Mouse (Mus musculus): ENCODE results near the gene Gnpat. TPM values are rescaled to one million over a fixed set of nuclear protein-coding genes. Genes with fewer than 3 reads are reported as not detected.
"Not testable (repeated sequence)": the region's sequence is repeated elsewhere in the genome, so short reads cannot be mapped to it uniquely, and the experiment has no call there.

The Gnpat gene
- polyA plus RNA-seq, 1 experiment, result 306 TPM

DNA sequence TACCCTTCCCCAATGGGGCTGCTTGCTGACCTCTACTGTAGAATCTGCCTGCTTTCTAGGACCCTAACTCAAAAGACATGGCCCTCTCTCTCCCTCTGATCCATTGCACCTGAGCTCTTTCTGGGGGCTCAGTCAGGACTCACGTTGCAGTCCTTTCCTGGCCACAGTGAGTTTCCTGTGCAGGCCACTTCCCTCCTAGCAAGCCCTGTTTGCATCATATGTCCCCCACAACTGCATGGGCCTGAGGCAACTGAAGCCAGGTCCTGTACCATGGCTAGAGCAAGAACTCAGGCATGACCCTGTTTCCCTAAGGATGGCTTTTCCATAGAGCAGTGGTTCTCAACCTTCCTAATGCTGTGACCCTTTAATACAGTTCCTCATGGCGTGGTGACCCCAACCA is 24.9 kb upstream of the Gnpat start:
- 88% methylated on average over 2 of the region's 2 CpGs for WGBS
- Histone ChIP-seq H3K4me3 (ENCODE audit: insufficient read depth, low read depth, low read length) (no peak overlapping the region), H3K4me1 (ENCODE audit: control insufficient read depth, insufficient read depth, low read length) (peaks cover 5% of the 10 kb centered on the region), H3K27ac (ENCODE audit: insufficient read depth, low read depth, low read length) (no peak overlapping the region)
- TF ChIP-seq CTCF (IDR thresholded peaks at IDR 0.05; ENCODE audit: insufficient read depth, low read depth, low read length) (no peak), POLR2A (IDR thresholded peaks at IDR 0.05; ENCODE audit: insufficient read depth, low read depth, low read length) (no peak)

DNA sequence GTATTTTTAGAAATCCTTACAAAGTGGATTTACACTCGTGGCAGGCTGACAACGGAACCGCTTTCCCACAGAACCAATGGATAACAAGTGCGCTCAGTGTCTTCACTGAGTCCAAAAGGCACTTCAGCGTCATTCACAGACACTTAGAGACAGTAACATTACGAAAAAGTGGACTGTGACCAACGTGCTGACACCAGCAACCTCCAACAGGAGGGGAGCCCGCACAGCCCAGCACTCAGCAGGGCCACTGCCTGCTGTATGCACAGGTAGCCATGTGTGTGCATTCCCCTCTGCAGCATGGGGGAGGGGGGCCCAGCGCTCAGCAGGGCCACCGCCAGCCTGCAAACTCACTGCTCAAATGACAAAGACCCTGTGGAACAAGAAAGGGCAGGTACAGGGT is 23.5 kb upstream of the Gnpat start:
- no peak overlapping the region for H3K27ac ChIP-seq (ENCODE audit: insufficient read depth, low read depth, low read length)
- WGBS, result 91% methylated on average over 10 of the region's 10 CpGs
- H3K4me3 ChIP-seq (ENCODE audit: insufficient read depth, low read depth, low read length), result no peak overlapping the region
- no peaks in the 10 kb centered on the region for H3K4me1 ChIP-seq (ENCODE audit: control insufficient read depth, insufficient read depth, low read length)
- TF ChIP-seq CTCF (IDR thresholded peaks at IDR 0.05; ENCODE audit: insufficient read depth, low read depth, low read length), result no peak
- TF ChIP-seq POLR2A (IDR thresholded peaks at IDR 0.05; ENCODE audit: insufficient read depth, low read depth, low read length), result no peak

DNA sequence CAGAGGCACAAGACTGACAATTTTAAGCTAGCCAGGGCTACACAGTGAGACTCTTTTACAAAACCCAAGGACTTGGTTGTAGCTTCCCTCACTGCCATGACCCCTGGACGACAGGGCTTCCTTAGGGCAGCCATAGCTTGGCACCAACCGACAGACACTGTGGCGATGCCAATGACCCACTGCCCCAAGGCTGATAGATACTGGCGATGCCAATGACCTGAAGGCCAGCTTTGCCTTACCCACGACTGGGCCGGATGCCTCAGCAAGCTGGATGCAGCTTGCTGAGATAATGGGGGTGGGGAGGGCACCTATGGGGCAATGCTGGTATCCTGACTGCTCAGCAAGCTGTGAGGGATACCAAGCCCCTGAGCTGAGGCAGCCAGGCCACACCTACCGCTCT is 21.9 kb upstream of the Gnpat start:
- Histone ChIP-seq H3K4me3 (ENCODE audit: insufficient read depth, low read depth, low read length) (no peak overlapping the region), H3K27ac (ENCODE audit: insufficient read depth, low read depth, low read length) (no peak overlapping the region), H3K4me1 (ENCODE audit: control insufficient read depth, insufficient read depth, low read length) (no peaks in the 10 kb centered on the region)
- TF ChIP-seq POLR2A (IDR thresholded peaks at IDR 0.05; ENCODE audit: insufficient read depth, low read depth, low read length) (no peak), CTCF (IDR thresholded peaks at IDR 0.05; ENCODE audit: insufficient read depth, low read depth, low read length) (no peak)
- 95% methylated on average over 7 of the region's 7 CpGs for WGBS

DNA sequence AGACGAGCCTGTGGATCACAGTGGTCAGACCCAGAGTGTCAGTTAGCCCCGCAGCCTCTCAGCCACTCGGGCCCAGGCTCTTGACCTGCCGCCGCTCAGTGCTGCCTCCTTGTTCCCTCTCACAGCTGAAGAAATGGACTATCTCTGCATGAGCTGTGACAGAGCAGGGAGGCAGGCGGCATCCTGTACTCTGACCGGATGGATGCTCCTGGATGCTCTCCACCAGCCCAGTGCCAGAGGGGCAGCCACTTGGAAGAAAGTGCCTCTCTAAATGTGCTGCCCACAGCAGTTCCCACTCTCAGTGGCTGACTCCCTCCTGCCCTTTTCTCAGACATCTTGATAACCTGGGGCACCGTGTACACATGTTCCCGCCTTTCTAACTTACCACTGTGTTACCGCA is 21.1 kb upstream of the Gnpat start:
- no peaks in the 10 kb centered on the region for H3K4me1 ChIP-seq (ENCODE audit: control insufficient read depth, insufficient read depth, low read length)
- no peak for TF ChIP-seq POLR2A (IDR thresholded peaks at IDR 0.05; ENCODE audit: insufficient read depth, low read depth, low read length)
- TF ChIP-seq CTCF (IDR thresholded peaks at IDR 0.05; ENCODE audit: insufficient read depth, low read depth, low read length), result no peak
- H3K27ac ChIP-seq (ENCODE audit: insufficient read depth, low read depth, low read length), result no peak overlapping the region
- H3K4me3 ChIP-seq (ENCODE audit: insufficient read depth, low read depth, low read length), result no peak overlapping the region
- WGBS, result 91% methylated on average over 10 of the region's 10 CpGs

DNA sequence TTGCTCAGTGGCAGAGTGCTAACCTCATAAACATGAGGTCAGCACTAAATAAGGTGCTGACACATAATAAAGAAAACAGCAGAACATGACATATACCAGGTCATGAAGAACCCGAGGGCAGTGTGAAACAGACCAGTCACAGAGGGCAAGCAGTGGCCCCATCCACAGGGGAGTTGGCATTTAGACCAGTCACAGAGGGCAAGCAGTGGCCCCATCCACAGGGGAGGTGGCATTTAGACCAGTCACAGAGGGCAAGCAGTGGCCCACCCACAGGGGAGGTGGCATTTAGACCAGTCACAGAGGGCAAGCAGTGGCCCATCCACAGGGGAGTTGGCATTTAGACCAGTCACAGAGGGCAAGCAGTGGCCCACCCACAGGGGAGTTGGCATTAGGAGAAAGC is 19.9 kb upstream of the Gnpat start:
- not testable (repeated sequence) for H3K27ac ChIP-seq (ENCODE audit: insufficient read depth, low read depth, low read length); H3K4me3 ChIP-seq (ENCODE audit: insufficient read depth, low read depth, low read length); H3K4me1 ChIP-seq (ENCODE audit: control insufficient read depth, insufficient read depth, low read length)
- WGBS, result 82% methylated on average over 1 of the region's 1 CpGs

DNA sequence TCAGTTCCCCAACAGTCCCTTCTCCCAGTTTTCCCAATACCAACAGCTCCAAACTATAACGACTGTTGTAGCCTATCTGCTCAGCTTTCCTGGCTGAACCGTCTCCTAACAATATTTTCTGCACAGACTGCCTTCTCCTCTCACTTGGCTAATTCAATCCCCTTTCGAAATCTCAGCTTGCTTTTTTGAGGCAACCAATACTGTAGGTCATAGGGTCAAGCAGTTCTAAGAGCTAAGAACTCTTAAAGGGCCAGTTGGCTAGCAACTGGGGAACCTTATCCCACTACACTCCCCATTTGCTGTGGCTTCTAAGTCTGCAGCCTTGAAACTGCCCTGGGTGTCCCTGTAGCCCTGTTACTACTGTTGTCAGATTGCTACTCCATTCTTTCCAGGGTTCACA is 17.7 kb upstream of the Gnpat start:
- TF ChIP-seq POLR2A (IDR thresholded peaks at IDR 0.05; ENCODE audit: insufficient read depth, low read depth, low read length) (no peak), CTCF (IDR thresholded peaks at IDR 0.05; ENCODE audit: insufficient read depth, low read depth, low read length) (no peak)
- Histone ChIP-seq H3K4me1 (ENCODE audit: control insufficient read depth, insufficient read depth, low read length) (no peaks in the 10 kb centered on the region), H3K4me3 (ENCODE audit: insufficient read depth, low read depth, low read length) (no peak overlapping the region), H3K27ac (ENCODE audit: insufficient read depth, low read depth, low read length) (no peak overlapping the region)
- WGBS, result 79% methylated on average over 3 of the region's 3 CpGs

DNA sequence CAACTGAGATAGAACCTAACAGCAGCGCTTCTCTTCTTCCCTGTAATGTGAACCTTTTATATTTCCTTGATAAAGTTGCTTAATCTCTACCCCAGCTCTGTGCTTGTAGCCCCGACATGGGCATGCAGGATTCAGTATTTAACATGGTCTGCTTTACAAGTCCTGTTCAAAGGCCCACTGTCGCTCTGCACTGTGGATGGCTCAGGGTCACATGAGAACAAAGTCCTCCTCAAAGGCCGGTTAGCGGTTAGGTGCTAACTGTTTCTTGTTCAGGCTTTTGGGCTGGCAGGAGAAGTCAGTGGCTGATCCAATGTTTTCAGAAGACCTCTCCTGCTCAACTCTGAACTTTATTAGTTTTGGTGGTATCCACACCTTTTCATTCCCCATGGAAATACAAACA is 17.3 kb upstream of the Gnpat start:
- Histone ChIP-seq H3K4me3 (ENCODE audit: insufficient read depth, low read depth, low read length) (no peak overlapping the region), H3K27ac (ENCODE audit: insufficient read depth, low read depth, low read length) (no peak overlapping the region), H3K4me1 (ENCODE audit: control insufficient read depth, insufficient read depth, low read length) (no peaks in the 10 kb centered on the region)
- TF ChIP-seq CTCF (IDR thresholded peaks at IDR 0.05; ENCODE audit: insufficient read depth, low read depth, low read length), result no peak
- no peak for TF ChIP-seq POLR2A (IDR thresholded peaks at IDR 0.05; ENCODE audit: insufficient read depth, low read depth, low read length)
- WGBS, result 87% methylated on average over 5 of the region's 5 CpGs

DNA sequence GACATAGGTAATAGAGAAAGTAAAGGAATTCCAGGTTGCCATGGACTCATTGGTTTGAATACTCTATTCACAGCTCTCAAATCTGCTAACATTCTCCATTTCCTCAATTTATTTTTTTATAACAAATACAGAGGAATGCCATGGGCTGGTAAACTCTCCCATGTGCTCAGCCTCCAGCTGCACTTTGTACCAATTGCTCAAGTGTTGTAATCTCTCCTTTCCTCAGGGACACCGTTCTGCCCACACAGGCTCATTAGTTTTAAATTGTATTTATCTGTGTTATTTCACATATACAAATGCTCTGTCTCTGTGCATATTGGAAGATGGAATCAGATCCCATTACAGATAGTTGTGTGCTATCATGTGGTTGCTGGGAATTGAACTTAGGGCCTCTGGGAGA is 9.3 kb upstream of the Gnpat start:
- Histone ChIP-seq H3K4me1 (ENCODE audit: control insufficient read depth, insufficient read depth, low read length) (no peaks in the 10 kb centered on the region), H3K4me3 (ENCODE audit: insufficient read depth, low read depth, low read length) (no peak overlapping the region), H3K27ac (ENCODE audit: insufficient read depth, low read depth, low read length) (no peak overlapping the region)
- WGBS, result 97% methylated on average over 1 of the region's 1 CpGs
- no peak for TF ChIP-seq CTCF (IDR thresholded peaks at IDR 0.05; ENCODE audit: insufficient read depth, low read depth, low read length)
- TF ChIP-seq POLR2A (IDR thresholded peaks at IDR 0.05; ENCODE audit: insufficient read depth, low read depth, low read length), result no peak

DNA sequence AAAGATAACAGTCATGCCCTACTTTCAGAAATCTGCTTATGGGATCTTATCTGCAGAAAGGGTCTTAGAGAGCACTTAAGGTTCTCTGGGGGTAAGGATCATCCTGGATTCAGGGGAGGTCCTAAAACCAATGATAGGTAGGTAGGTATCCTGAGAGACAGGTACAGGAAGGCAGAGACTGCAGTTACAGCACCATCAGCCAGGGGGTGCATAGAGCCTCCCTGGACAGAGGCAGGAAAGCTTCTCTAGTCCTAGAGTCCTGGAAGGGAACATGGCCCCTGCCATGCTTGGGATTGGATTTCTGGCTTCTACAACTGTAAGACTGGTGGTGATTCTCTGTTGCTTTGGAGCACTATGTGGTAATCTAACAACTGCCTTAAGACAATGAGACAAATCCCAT is 3.4 kb upstream of the Gnpat start:
- Histone ChIP-seq H3K4me3 (ENCODE audit: insufficient read depth, low read depth, low read length) (no peak overlapping the region), H3K4me1 (ENCODE audit: control insufficient read depth, insufficient read depth, low read length) (no peaks in the 10 kb centered on the region), H3K27ac (ENCODE audit: insufficient read depth, low read depth, low read length) (no peak overlapping the region)
- TF ChIP-seq POLR2A (IDR thresholded peaks at IDR 0.05; ENCODE audit: insufficient read depth, low read depth, low read length) (no peak), CTCF (IDR thresholded peaks at IDR 0.05; ENCODE audit: insufficient read depth, low read depth, low read length) (no peak)

DNA sequence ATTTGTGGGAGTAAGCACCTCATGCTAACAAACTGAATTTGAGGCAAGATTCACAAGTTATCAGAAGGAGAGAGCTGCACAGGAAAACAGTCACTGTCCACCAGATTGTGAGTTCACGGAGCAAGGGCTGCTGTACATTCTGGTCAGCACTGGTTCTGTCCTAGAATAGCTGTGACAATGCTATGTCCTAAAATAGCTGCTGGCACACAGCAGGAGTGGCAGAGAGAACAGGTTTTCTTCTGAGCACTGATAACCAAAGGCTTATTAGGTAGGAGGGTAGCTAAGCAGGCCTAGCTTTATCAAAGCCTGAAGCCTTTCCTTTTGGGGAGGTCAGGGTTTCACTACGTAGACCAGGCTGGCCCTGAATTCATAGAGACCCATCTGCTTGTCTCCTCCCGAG is 2.6 kb upstream of the Gnpat start:
- WGBS, result 93% methylated on average over 3 of the region's 3 CpGs
- no peak overlapping the region for H3K27ac ChIP-seq (ENCODE audit: insufficient read depth, low read depth, low read length)
- no peak overlapping the region for H3K4me3 ChIP-seq (ENCODE audit: insufficient read depth, low read depth, low read length)
- TF ChIP-seq POLR2A (IDR thresholded peaks at IDR 0.05; ENCODE audit: insufficient read depth, low read depth, low read length) (no peak), CTCF (IDR thresholded peaks at IDR 0.05; ENCODE audit: insufficient read depth, low read depth, low read length) (no peak)
- no peaks in the 10 kb centered on the region for H3K4me1 ChIP-seq (ENCODE audit: control insufficient read depth, insufficient read depth, low read length)

Data from olfactory bulb, adult 2 months (tissue).